Mouse (Mus musculus) stomach, postnatal 0 days (tissue): ENCODE data around the gene Ppp2r2d. TPM values are rescaled to one million over a fixed set of nuclear protein-coding genes. Genes with fewer than 3 reads are reported as not detected.
A peak's percentile ranks its signal among the peaks of the same experiment; 100 is the strongest.

ENCODE experiments used
- ATAC-seq: fragments of 200-750 bp; cut with Nextera tagmentation; 2 replicates; pipeline ENCODE4 v1.8.0; 2017; ENCODE audit not compliant: low FRiP score, low TSS enrichment
- DNase-seq: peaks from one replicate; pipeline ENCODE4 v3.0.0-alpha.2; 2016; ENCODE audit warnings: low spot score
- H3K27ac ChIP-seq: fragments of 300-500 bp; sonication (generic); replicated peaks from 2 replicates; pipeline ENCODE4 v1.5.1; 2014; ENCODE audit warnings: mild to moderate bottlenecking, control low read depth
- H3K27me3 ChIP-seq: fragments of 300-500 bp; sonication (generic); 2 replicates; pipeline ENCODE4 v1.6.1; 2014; ENCODE audit warnings: low read length; ENCODE audit not compliant: control insufficient read depth, insufficient read depth
- H3K36me3 ChIP-seq: fragments of 300-500 bp; sonication (generic); 2 replicates; pipeline ENCODE4 v1.6.1; 2014; ENCODE audit warnings: low read length, mixed read lengths; ENCODE audit not compliant: control insufficient read depth, insufficient read depth
- H3K4me1 ChIP-seq: fragments of 300-500 bp; sonication (generic); replicated peaks from 2 replicates; pipeline ENCODE4 v1.6.1; 2014; ENCODE audit warnings: antibody characterized with exemption; ENCODE audit not compliant: control insufficient read depth, insufficient read depth
- H3K4me2 ChIP-seq: fragments of 300-500 bp; sonication (generic); replicated peaks from 2 replicates; pipeline ENCODE4 v1.6.1; 2014; ENCODE audit warnings: low read depth, mild to moderate bottlenecking, control low read depth, moderate library complexity
- H3K4me3 ChIP-seq: fragments of 300-500 bp; sonication (generic); 2 replicates; pipeline ENCODE4 v1.5.1; 2014; ENCODE audit warnings: low read depth, low read length, control low read depth
- H3K9ac ChIP-seq: fragments of 300-500 bp; sonication (generic); 2 replicates; pipeline ENCODE4 v1.6.1; 2014; ENCODE audit warnings: mild to moderate bottlenecking, low read length, control low read depth, mixed read lengths
- H3K9me3 ChIP-seq: fragments of 300-500 bp; sonication (generic); 2 replicates; pipeline ENCODE4 v1.6.1; 2016; ENCODE audit warnings: low read length; ENCODE audit not compliant: control insufficient read depth
- CTCF ChIP-seq: IDR thresholded peaks from 2 replicates; pipeline ENCODE4 v1.5.1; 2016; ENCODE audit warnings: antibody characterized with exemption, low read depth, mild to moderate bottlenecking, moderate library complexity
- EP300 ChIP-seq: optimal IDR thresholded peaks from 2 replicates; pipeline ENCODE3; 2016; ENCODE audit warnings: antibody characterized with exemption
- WGBS: fragments of 180-500 bp; shearing (Covaris S2); extraction: QIAGEN DNeasy Blood & Tissue Kit; methylation state at CpG from one replicate; pipeline ENCODE4 v1.1.7; 2014; 5-methylcytosine and 5-hydroxymethylcytosine counted together
- polyA plus RNA-seq: library from polyadenylated mRNA; unstranded; fragments of >200 nt; fragmentation: Nextera tagmentation; extraction: Ambion mirVana; gene quantifications from 2 replicates; pipeline ENCODE4 v1.2.1, GENCODE M21; 2015

The Ppp2r2d gene
- polyA plus RNA-seq, 1 experiment from 2014 or later: 25.4 TPM

DNA sequence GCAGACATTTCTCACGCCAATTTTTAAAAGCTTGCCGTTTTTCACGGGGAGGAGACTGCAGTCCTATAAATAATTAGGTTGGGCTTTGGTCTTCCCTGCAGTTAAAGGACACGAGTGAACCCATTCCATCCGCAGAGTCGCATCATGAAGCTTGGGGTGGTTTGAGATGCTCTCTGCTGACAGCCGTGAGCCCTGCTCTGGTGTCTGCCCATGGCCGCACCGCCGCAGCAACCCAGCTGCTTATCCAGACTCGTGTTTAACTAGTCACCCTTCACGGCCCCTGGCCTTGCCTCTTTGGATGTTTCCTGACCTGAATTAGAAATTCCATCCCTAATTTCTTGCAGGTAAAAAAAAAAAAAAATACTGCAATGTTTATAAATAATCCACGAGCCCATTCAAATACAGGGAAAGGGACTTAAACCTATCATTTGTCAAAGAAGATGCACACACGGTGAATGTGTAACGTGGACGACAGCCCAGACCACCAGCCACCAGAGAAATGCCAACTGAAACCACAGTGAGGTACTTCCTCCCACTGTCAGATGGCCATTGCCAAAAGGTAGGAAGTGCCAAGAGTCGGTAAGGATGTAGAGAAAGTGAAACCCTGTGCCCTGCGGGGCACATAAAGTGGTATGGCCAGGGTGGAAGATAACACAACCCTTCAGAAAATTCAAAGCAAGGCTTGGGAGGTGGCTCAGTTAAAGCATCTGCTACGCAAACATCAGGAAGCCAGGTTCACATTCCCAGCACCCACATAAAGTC, 20.7 kb upstream of the Ppp2r2d start:
- Histone ChIP-seq H3K27me3 (no peaks in the 10 kb centered on the region), H3K4me1 (no peaks in the 10 kb centered on the region), H3K27ac (no peak overlapping the region), H3K9me3 (no peaks in the 10 kb centered on the region), H3K4me2 (no peak overlapping the region), H3K36me3 (no peaks in the 10 kb centered on the region), H3K4me3 (no peak overlapping the region), H3K9ac (no peak overlapping the region)
- no peak for ATAC-seq
- DNase-seq: no peak
- TF ChIP-seq CTCF: no peak
- no peak for TF ChIP-seq EP300
- 75% methylated on average over 19 of the region's 19 CpGs for WGBS

DNA sequence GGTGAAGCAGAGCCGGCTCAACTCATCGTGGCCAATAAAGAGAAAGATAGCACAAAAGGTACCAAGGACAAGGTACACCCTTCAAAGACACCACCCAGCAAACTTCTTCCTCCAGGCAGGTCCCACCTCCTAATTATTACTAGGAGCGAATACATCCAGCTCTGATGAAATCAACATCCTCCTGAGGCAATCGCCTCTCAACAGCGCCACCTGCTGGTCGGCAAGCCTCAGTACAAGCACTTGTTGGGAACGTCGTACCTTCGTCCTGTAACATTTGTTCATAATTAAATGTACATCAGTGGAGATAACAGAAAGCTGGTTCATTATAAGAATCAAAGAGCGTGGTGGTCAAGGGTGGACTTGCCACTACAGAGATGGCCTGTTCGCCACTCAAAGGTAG, 18.1 kb upstream of the Ppp2r2d start:
- DNase-seq (peak; percentile 72), ATAC-seq (0 out of 2 replicates have a peak, but pooled peaks have one; percentile 24)
- TF ChIP-seq EP300: no peak
- TF ChIP-seq CTCF: peak; percentile 99
- 15% methylated on average over 11 of the region's 11 CpGs for WGBS
- H3K4me1 ChIP-seq: no peaks in the 10 kb centered on the region
- H3K27ac ChIP-seq: no peak overlapping the region
- no peaks in the 10 kb centered on the region for H3K9me3 ChIP-seq
- no peak overlapping the region for H3K4me2 ChIP-seq
- H3K36me3 ChIP-seq: no peaks in the 10 kb centered on the region
- no peak overlapping the region for H3K4me3 ChIP-seq
- H3K27me3 ChIP-seq: no peaks in the 10 kb centered on the region
- no peak overlapping the region for H3K9ac ChIP-seq

DNA sequence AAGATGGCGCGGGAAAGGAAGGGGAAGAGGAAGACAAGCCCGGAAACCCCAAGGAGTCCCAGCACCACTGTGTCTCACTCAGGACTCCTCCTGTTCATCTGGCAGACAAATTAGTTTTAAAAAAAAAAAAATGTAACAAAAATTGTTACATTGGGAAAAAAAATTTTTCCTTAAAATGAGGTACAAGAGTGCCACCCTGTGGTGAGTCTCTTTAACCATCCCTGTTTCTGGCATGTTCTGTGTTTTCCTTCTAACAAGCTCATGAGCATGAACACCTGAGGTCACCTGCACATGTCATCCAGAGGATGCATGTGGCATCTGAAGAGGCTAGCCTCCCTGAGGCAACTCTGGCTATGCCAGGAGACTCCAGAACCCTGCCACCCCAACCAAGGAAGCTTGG, 10.9 kb upstream of the Ppp2r2d start:
- Histone ChIP-seq H3K27ac (no peak overlapping the region), H3K4me1 (no peaks in the 10 kb centered on the region), H3K36me3 (peaks cover 2% of the 10 kb centered on the region; the same call in 1 of the 2 replicates), H3K9ac (no peak overlapping the region), H3K9me3 (no peaks in the 10 kb centered on the region), H3K4me2 (no peak overlapping the region), H3K27me3 (no peaks in the 10 kb centered on the region), H3K4me3 (no peak overlapping the region)
- TF ChIP-seq EP300 (no peak), CTCF (peak; percentile 52)
- ATAC-seq (no peak), DNase-seq (no peak)
- WGBS: 86% methylated on average over 3 of the region's 3 CpGs

DNA sequence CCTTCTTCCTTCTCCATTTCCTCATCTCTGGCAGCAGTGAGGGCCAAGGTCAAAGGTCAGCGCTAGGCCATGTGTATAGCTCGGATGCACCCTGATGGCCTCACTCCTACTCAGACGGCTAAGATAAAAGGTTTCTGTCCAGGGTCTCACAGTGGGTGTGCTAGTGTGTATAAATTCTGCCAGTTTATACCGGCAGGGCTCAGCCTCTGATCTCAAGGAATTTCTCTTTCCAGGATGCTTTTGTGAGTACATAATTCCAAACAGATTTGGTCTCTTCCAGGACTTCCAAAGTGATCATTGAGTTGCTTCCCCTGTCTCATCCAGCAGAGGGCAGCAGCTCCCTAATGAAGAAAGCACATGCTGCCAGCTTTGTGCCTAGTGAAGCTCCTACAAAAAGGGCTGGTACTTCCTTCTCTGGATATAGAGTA, 5.3 kb upstream of the Ppp2r2d start:
- Histone ChIP-seq H3K9me3 (no peaks in the 10 kb centered on the region), H3K4me2 (no peak overlapping the region), H3K4me1 (peaks cover 6% of the 10 kb centered on the region; the same call in 1 of the 2 replicates), H3K27ac (no peak overlapping the region), H3K27me3 (no peaks in the 10 kb centered on the region), H3K4me3 (no peak overlapping the region), H3K9ac (no peak overlapping the region), H3K36me3 (peaks cover 2% of the 10 kb centered on the region; the same call in 1 of the 2 replicates)
- ATAC-seq: peak; percentile 63
- 44% methylated on average over 4 of the region's 4 CpGs for WGBS
- TF ChIP-seq CTCF (peak; percentile 89), EP300 (no peak)
- DNase-seq: peak; percentile 84

DNA sequence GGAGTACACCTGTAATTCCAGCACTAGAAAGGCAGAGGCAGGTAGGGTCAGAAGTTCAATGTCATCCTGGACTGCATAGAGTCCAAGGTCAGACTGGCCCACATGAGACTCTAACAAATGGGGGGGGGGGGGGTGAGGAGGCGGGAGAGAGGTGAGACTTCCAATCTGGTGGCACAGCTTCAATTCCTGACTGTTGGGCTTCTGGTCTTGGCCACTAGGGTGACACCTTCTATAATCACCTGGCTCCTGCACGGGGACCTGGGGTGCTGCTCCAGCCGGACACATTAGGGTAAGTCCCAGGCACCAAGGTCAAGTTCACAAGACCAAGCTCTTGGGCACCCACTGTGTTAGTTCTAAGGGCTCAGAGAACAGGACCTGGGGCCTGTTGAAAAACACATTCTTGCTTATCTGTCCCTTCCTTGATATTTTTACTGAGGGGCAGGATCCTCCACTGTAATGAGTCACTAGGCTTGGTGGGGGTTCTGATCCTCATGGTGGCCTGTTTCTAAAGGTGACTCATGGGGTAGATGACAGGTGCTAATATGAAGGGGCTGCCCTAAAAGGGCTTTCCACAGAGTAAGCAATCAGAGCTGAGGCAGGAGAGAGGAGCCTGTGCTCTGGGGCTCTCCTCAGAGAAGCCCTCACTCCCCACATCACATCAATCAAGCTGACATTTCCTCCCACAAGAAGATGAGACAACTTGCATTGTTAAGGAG, 4.3 kb upstream of the Ppp2r2d start:
- H3K4me3 ChIP-seq: no peak overlapping the region
- H3K4me2 ChIP-seq: no peak overlapping the region
- H3K9ac ChIP-seq: no peak overlapping the region
- H3K27me3 ChIP-seq: no peaks in the 10 kb centered on the region
- H3K27ac ChIP-seq: no peak overlapping the region
- TF ChIP-seq CTCF (peak; percentile 31; the same call in 1 of the 2 replicates), EP300 (no peak)
- WGBS: 86% methylated on average over 3 of the region's 3 CpGs
- peaks cover 6% of the 10 kb centered on the region; the same call in 1 of the 2 replicates for H3K4me1 ChIP-seq
- no peak for DNase-seq
- no peaks in the 10 kb centered on the region for H3K9me3 ChIP-seq
- no peak for ATAC-seq
- H3K36me3 ChIP-seq: no peaks in the 10 kb centered on the region

DNA sequence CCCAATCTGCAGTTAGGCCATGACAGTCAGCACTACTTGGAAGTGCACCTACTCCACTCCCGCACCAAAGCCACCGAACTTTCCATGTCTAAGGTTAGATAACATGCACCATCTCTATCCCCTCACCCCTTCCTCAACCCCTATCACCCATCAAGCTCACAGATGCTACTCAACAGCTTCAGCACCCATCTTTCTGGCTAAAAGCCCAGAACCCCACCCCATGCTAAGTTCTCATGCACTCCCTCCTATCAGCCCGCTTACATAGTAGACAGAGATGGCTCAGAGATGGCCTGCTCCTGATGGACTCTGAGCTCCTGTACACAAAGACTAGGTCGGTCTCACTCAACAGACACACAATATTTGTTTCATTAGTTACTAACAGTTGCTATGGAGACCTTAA, 2.5 kb upstream of the Ppp2r2d start:
- H3K36me3 ChIP-seq: no peaks in the 10 kb centered on the region
- DNase-seq (no peak), ATAC-seq (no peak)
- H3K4me3 ChIP-seq: no peak overlapping the region
- no peaks in the 10 kb centered on the region for H3K9me3 ChIP-seq
- no peak overlapping the region for H3K4me2 ChIP-seq
- peaks cover 6% of the 10 kb centered on the region; the same call in 1 of the 2 replicates for H3K4me1 ChIP-seq
- no peak overlapping the region for H3K27ac ChIP-seq
- no peak for TF ChIP-seq CTCF
- TF ChIP-seq EP300: no peak
- H3K9ac ChIP-seq: no peak overlapping the region
- H3K27me3 ChIP-seq: no peaks in the 10 kb centered on the region
- WGBS: 84% methylated on average over 4 of the region's 4 CpGs
